Mouse (Mus musculus): Measurements from ENCODE around the gene Adipor2. TPM values are rescaled to one million over a fixed set of nuclear protein-coding genes. Genes with fewer than 3 reads are reported as not detected.
A peak's percentile ranks its signal among the peaks of the same experiment; 100 is the strongest.

The Adipor2 gene
- total and polyA plus RNA-seq, 2 experiments from 2014 or later, result 42.4 to 62.5 TPM

DNA sequence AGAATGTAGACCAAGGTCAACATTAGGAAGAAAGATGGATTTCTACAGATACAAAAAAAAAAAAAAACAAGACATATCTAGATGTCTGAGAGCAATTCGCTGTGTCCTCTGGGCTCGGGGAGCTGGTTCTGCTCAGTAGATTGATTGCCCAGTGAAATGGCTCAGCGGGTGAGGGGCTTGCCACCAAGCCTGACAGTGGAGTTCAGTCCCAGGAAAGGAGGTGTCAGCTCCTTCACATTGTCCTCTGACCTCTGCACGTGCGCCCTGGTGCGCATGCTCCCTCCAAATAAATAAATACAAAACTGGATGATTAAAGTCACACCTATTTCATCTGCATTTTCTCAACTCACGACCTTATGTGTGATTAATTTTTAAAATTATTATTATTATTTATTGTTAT lies 1.9 kb upstream of the Adipor2 start:
- H3K9ac ChIP-seq (replicated peaks; ENCODE audit: low read depth, low read length), result no peak overlapping the region
- peak overlapping the region; percentile 90 for H3K27ac ChIP-seq (ENCODE audit: low read depth)
- H3K27me3 ChIP-seq (ENCODE audit: control insufficient read depth, insufficient read depth, low read length), result no peaks in the 10 kb centered on the region
- H3K36me3 ChIP-seq (replicated peaks; ENCODE audit: control insufficient read depth, insufficient read depth, low read length), result no peaks in the 10 kb centered on the region
- no peak overlapping the region for H3K4me3 ChIP-seq (ENCODE audit: low read depth, low read length)
- no peak overlapping the region for H3K4me2 ChIP-seq (ENCODE audit: low read depth, low read length)
- peaks cover 21% of the 10 kb centered on the region for H3K4me1 ChIP-seq (ENCODE audit: control insufficient read depth, insufficient read depth)
- no peak for ATAC-seq (ENCODE audit: insufficient read depth, low read depth)
- no peaks in the 10 kb centered on the region for H3K9me3 ChIP-seq (replicated peaks; ENCODE audit: control insufficient read depth, low read length)
- 72% methylated on average over 7 of the region's 7 CpGs for WGBS
- no peak for DNase-seq (ENCODE audit: low spot score)
- TF ChIP-seq CTCF (IDR thresholded peaks at IDR 0.05; ENCODE audit: low read depth) (no peak), EP300 (IDR thresholded peaks at IDR 0.05; ENCODE audit: low read depth) (no peak)

- ATAC-seq (ENCODE audit: insufficient read depth, low read depth), result peak; percentile 80
Observed at GRCm38 (mm10) chr6:119418392-119419251, 1.1 kb upstream of the Adipor2 start.

GRCm38 (mm10) chr6:119417821-119418220 lies 317 bp upstream of the Adipor2 start:
- no peaks in the 10 kb centered on the region for H3K27me3 ChIP-seq (ENCODE audit: control insufficient read depth, insufficient read depth, low read length)
- H3K4me3 ChIP-seq (ENCODE audit: low read depth, low read length), result no peak overlapping the region
- peak overlapping the region; percentile 90 for H3K27ac ChIP-seq (ENCODE audit: low read depth)
- WGBS, result 72% methylated on average over 7 of the region's 7 CpGs
- H3K9ac ChIP-seq (replicated peaks; ENCODE audit: low read depth, low read length), result no peak overlapping the region
- peaks cover 21% of the 10 kb centered on the region for H3K4me1 ChIP-seq (ENCODE audit: control insufficient read depth, insufficient read depth)
- ATAC-seq (ENCODE audit: insufficient read depth, low read depth) (no peak), DNase-seq (ENCODE audit: low spot score) (peak; percentile 21)
- H3K4me2 ChIP-seq (ENCODE audit: low read depth, low read length), result no peak overlapping the region
- TF ChIP-seq EP300 (IDR thresholded peaks at IDR 0.05; ENCODE audit: low read depth) (no peak), CTCF (IDR thresholded peaks at IDR 0.05; ENCODE audit: low read depth) (no peak)
- no peaks in the 10 kb centered on the region for H3K9me3 ChIP-seq (replicated peaks; ENCODE audit: control insufficient read depth, low read length)
- no peaks in the 10 kb centered on the region for H3K36me3 ChIP-seq (replicated peaks; ENCODE audit: control insufficient read depth, insufficient read depth, low read length)

More at GRCm38 (mm10) chr6:119418392-119419251, 1.1 kb upstream of the Adipor2 start:
- no peaks in the 10 kb centered on the region for H3K9me3 ChIP-seq (replicated peaks; ENCODE audit: control insufficient read depth, low read length)
- peak overlapping the region; percentile 90 for H3K27ac ChIP-seq (ENCODE audit: low read depth)
- peak; percentile 85 for DNase-seq (ENCODE audit: low spot score)
- no peak overlapping the region for H3K4me3 ChIP-seq (ENCODE audit: low read depth, low read length)
- no peak overlapping the region for H3K9ac ChIP-seq (replicated peaks; ENCODE audit: low read depth, low read length)
- no peaks in the 10 kb centered on the region for H3K27me3 ChIP-seq (ENCODE audit: control insufficient read depth, insufficient read depth, low read length)
- WGBS, result 40% methylated on average over 7 of the region's 7 CpGs
- H3K36me3 ChIP-seq (replicated peaks; ENCODE audit: control insufficient read depth, insufficient read depth, low read length), result no peaks in the 10 kb centered on the region
- H3K4me1 ChIP-seq (ENCODE audit: control insufficient read depth, insufficient read depth), result peaks cover 21% of the 10 kb centered on the region
- no peak overlapping the region for H3K4me2 ChIP-seq (ENCODE audit: low read depth, low read length)
- peak; percentile 95 for TF ChIP-seq EP300 (IDR thresholded peaks at IDR 0.05; ENCODE audit: low read depth)
- no peak for TF ChIP-seq CTCF (IDR thresholded peaks at IDR 0.05; ENCODE audit: low read depth)

GRCm38 (mm10) chr6:119416643-119417042 lies 861 bp downstream of the Adipor2 start:
- H3K27ac ChIP-seq (ENCODE audit: low read depth), result 0 out of 2 replicates have a peak overlapping the region, but pooled peaks have one; percentile 61
- 74% methylated on average over 6 of the region's 6 CpGs for WGBS
- TF ChIP-seq EP300 (IDR thresholded peaks at IDR 0.05; ENCODE audit: low read depth), result no peak
- TF ChIP-seq CTCF (IDR thresholded peaks at IDR 0.05; ENCODE audit: low read depth), result no peak
- no peaks in the 10 kb centered on the region for H3K36me3 ChIP-seq (replicated peaks; ENCODE audit: control insufficient read depth, insufficient read depth, low read length)
- H3K9me3 ChIP-seq (replicated peaks; ENCODE audit: control insufficient read depth, low read length), result no peaks in the 10 kb centered on the region
- DNase-seq (ENCODE audit: low spot score) (no peak), ATAC-seq (ENCODE audit: insufficient read depth, low read depth) (no peak)
- no peaks in the 10 kb centered on the region for H3K27me3 ChIP-seq (ENCODE audit: control insufficient read depth, insufficient read depth, low read length)
- H3K9ac ChIP-seq (replicated peaks; ENCODE audit: low read depth, low read length), result no peak overlapping the region
- H3K4me3 ChIP-seq (ENCODE audit: low read depth, low read length), result peak overlapping the region; percentile 32; the same call in 1 of the 2 replicates
- H3K4me2 ChIP-seq (ENCODE audit: low read depth, low read length), result peak overlapping the region; percentile 55
- peaks cover 21% of the 10 kb centered on the region for H3K4me1 ChIP-seq (ENCODE audit: control insufficient read depth, insufficient read depth)

- Histone ChIP-seq H3K9me3 (replicated peaks; ENCODE audit: control insufficient read depth, low read length) (no peaks in the 10 kb centered on the region), H3K27me3 (ENCODE audit: control insufficient read depth, insufficient read depth, low read length) (no peaks in the 10 kb centered on the region), H3K4me1 (ENCODE audit: control insufficient read depth, insufficient read depth) (peaks cover 26% of the 10 kb centered on the region), H3K27ac (ENCODE audit: low read depth) (no peak overlapping the region), H3K4me2 (ENCODE audit: low read depth, low read length) (no peak overlapping the region), H3K36me3 (replicated peaks; ENCODE audit: control insufficient read depth, insufficient read depth, low read length) (no peaks in the 10 kb centered on the region), H3K4me3 (ENCODE audit: low read depth, low read length) (no peak overlapping the region), H3K9ac (replicated peaks; ENCODE audit: low read depth, low read length) (no peak overlapping the region)
- TF ChIP-seq EP300 (IDR thresholded peaks at IDR 0.05; ENCODE audit: low read depth), result no peak
- TF ChIP-seq CTCF (IDR thresholded peaks at IDR 0.05; ENCODE audit: low read depth), result no peak
- DNase-seq (ENCODE audit: low spot score) (no peak), ATAC-seq (ENCODE audit: insufficient read depth, low read depth) (no peak)
- 85% methylated on average over 15 of the region's 15 CpGs for WGBS
Observed at GRCm38 (mm10) chr6:119414262-119415043, 3.1 kb downstream of the Adipor2 start.
